Comparison of ENCODE assay signal across 23 mouse cellular contexts in genomic region chr4:65674267-65674978, GRCm38 (mm10).
DNase-seq lines count a peak whose midpoint lies in the region; ATAC-seq and TF ChIP-seq lines count a peak whose summit lies in the region.
"Had no signal": no experiment of that assay in that cellular context is flagged by ENCODE, and none has a peak within 500 bp of the region (broad histone marks: within the 10 kb centered on the region; RNA-seq: fewer than 3 reads in every experiment).

No protein-coding gene starts in this region.

- no peak for TF ChIP-seq POLR2A in lung, adult 2 months (IDR thresholded peaks at IDR 0.05; ENCODE audit: borderline replicate concordance, extremely low read depth, low read depth, low read length)

- H3K27me3 ChIP-seq in hindbrain, embryonic 16.5 days (replicated peaks; ENCODE audit: control insufficient read depth, insufficient read depth, low read length), result no peaks in the 10 kb centered on the region
- H3K27me3 ChIP-seq in hindbrain, embryonic 11.5 days (ENCODE audit: control insufficient read depth, insufficient read depth, low read length), result no peaks in the 10 kb centered on the region
- H3K27me3 ChIP-seq: heart, embryonic 13.5 days; limb, embryonic 15.5 days; lung, embryonic 15.5 days; megakaryocyte, embryonic 14.5 days; neural tube, embryonic 12.5 days had no signal

- peak; percentile 90 for ATAC-seq in cerebellum, adult (ENCODE audit: insufficient number of reproducible peaks, low FRiP score, low TSS enrichment)
- ATAC-seq in hindbrain, embryonic 16.5 days, result peak; percentile 77
- no peak for ATAC-seq in hindbrain, embryonic 11.5 days (ENCODE audit: low FRiP score)
- ATAC-seq: forebrain, postnatal 0 days had no signal

- no peaks in the 10 kb centered on the region for H3K36me3 ChIP-seq in hindbrain, embryonic 16.5 days (ENCODE audit: control insufficient read depth, insufficient read depth, low read length)
- H3K36me3 ChIP-seq in hindbrain, embryonic 11.5 days (ENCODE audit: control insufficient read depth, insufficient read depth, low read length), result no peaks in the 10 kb centered on the region
- H3K36me3 ChIP-seq: heart, embryonic 13.5 days; limb, embryonic 15.5 days; lung, embryonic 15.5 days; neural tube, embryonic 12.5 days had no signal

- no peak overlapping the region for H3K9ac ChIP-seq in hindbrain, embryonic 16.5 days (ENCODE audit: low read depth, low read length)
- H3K9ac ChIP-seq in hindbrain, embryonic 11.5 days (ENCODE audit: low read depth, low read length), result no peak overlapping the region
- H3K9ac ChIP-seq: forebrain, postnatal 0 days; heart, embryonic 13.5 days; limb, embryonic 15.5 days; liver, embryonic 14.5 days; lung, embryonic 15.5 days; neural tube, embryonic 12.5 days had no signal

- H3K27ac ChIP-seq in hindbrain, embryonic 16.5 days (ENCODE audit: low read depth, low read length), result no peak overlapping the region
- H3K27ac ChIP-seq in hindbrain, embryonic 11.5 days (ENCODE audit: low read depth, low read length), result no peak overlapping the region
- H3K27ac ChIP-seq: heart, adult 2 months; heart, embryonic 13.5 days; limb, embryonic 15.5 days; liver, embryonic 14.5 days; lung, embryonic 15.5 days; neural tube, embryonic 12.5 days had no signal

- H3K4me1 ChIP-seq in hindbrain, embryonic 16.5 days (ENCODE audit: control insufficient read depth, insufficient read depth, low read depth, low read length), result no peaks in the 10 kb centered on the region
- peaks cover 2% of the 10 kb centered on the region; the same call in 1 of the 2 replicates for H3K4me1 ChIP-seq in hindbrain, embryonic 11.5 days (replicated peaks; ENCODE audit: control insufficient read depth, insufficient read depth, low read length)
- H3K4me1 ChIP-seq in lung, adult 2 months (ENCODE audit: control insufficient read depth, insufficient read depth, low read length), result no peaks in the 10 kb centered on the region
- H3K4me1 ChIP-seq: limb, embryonic 15.5 days; lung, embryonic 15.5 days; megakaryocyte, embryonic 14.5 days had no signal

- no peak for TF ChIP-seq CTCF in lung, adult 2 months (IDR thresholded peaks at IDR 0.05; ENCODE audit: insufficient read depth, low read length)

- 82% methylated on average over 4 of the region's 4 CpGs for WGBS in hindbrain, embryonic 16.5 days
- WGBS in hindbrain, embryonic 11.5 days, result 91% methylated on average over 4 of the region's 4 CpGs
- 89% methylated on average over 4 of the region's 4 CpGs for WGBS in lung, adult 2 months

- H3K9me3 ChIP-seq in hindbrain, embryonic 16.5 days (ENCODE audit: control insufficient read depth, low read length), result no peaks in the 10 kb centered on the region
- H3K9me3 ChIP-seq in hindbrain, embryonic 11.5 days (ENCODE audit: control insufficient read depth, low read length), result no peaks in the 10 kb centered on the region
- H3K9me3 ChIP-seq: heart, embryonic 13.5 days; limb, embryonic 15.5 days; lung, embryonic 15.5 days; neural tube, embryonic 12.5 days had no signal

- H3K4me3 ChIP-seq in hindbrain, embryonic 16.5 days (ENCODE audit: low read length), result no peak overlapping the region
- no peak overlapping the region for H3K4me3 ChIP-seq in hindbrain, embryonic 11.5 days (ENCODE audit: low read depth, low read length)
- H3K4me3 ChIP-seq in lung, adult 2 months (replicated peaks; ENCODE audit: extremely low read depth, low read depth, low read length), result no peak overlapping the region
- H3K4me3 ChIP-seq: heart, adult 2 months; heart, embryonic 13.5 days; limb, embryonic 15.5 days; lung, embryonic 15.5 days; megakaryocyte, embryonic 14.5 days; neural tube, embryonic 12.5 days had no signal

- no peak overlapping the region for H3K4me2 ChIP-seq in hindbrain, embryonic 16.5 days (ENCODE audit: low read length)
- no peak overlapping the region for H3K4me2 ChIP-seq in hindbrain, embryonic 11.5 days (replicated peaks; ENCODE audit: low read depth, low read length)
- H3K4me2 ChIP-seq: heart, embryonic 13.5 days; limb, embryonic 15.5 days; lung, embryonic 15.5 days; neural tube, embryonic 12.5 days had no signal

- DNase-seq in cerebellum, postnatal 4 days (ENCODE audit: low spot score in 2 of 2), result no peak
- DNase-seq in hindbrain, embryonic 11.5 days (ENCODE audit: low spot score), result no peak
- DNase-seq in cerebellum, adult 18-20 months, result peak; percentile 74 to 82
- DNase-seq in cerebellum, postnatal 14 days, result peak; percentile 27 to 72
- DNase-seq in lung, adult 2 months, result no peak
- DNase-seq in gastrocnemius, postnatal 10 days, result no peak
- DNase-seq: adrenal gland, postnatal 14 days; forebrain, postnatal 0 days; gastrocnemius, postnatal 25 days; heart, adult 2 months; kidney, adult 11 months; layer of hippocampus, adult 9-11 months; lung, postnatal 36 days; midbrain, embryonic 14.5 days; thymus, postnatal 14 days had no signal

Comparison
In these comparisons a context has a peak if more than half of its experiments do, and no peak if none do; other contexts are left out.
1. DNase-seq: peak in cerebellum, adult 18-20 months (2 of 2) and cerebellum, postnatal 14 days (2 of 2); none in cerebellum, postnatal 4 days (0 of 2), hindbrain, embryonic 11.5 days (single experiment), lung, adult 2 months (single experiment) and gastrocnemius, postnatal 10 days (single experiment).